Mouse (Mus musculus): ENCODE measurements around the gene Pbx2. TPM values are rescaled to one million over a fixed set of nuclear protein-coding genes. Genes with fewer than 3 reads are reported as not detected.
"Not testable (repeated sequence)": the region's sequence is repeated elsewhere in the genome, so short reads cannot be mapped to it uniquely, and the experiment has no call there.

Gene Pbx2
- total RNA-seq (2021) = 10 to 100 TPM; 14.0 to 14.6 TPM
- long read RNA-seq, experiment 1, partial matches to known transcripts = 0 of 4 reads
- long read RNA-seq, experiment 1, other reads (novel, unspliced or antisense) = 0 of 4 reads
- long read RNA-seq, experiment 2, transcript Pbx2-201 (9 exons, 3,068 nt) = major isoform, 5 of 5 reads
- long read RNA-seq, experiment 2, partial matches to known transcripts = 0 of 5 reads
- long read RNA-seq, experiment 2, other reads (novel, unspliced or antisense) = 0 of 5 reads

DNA sequence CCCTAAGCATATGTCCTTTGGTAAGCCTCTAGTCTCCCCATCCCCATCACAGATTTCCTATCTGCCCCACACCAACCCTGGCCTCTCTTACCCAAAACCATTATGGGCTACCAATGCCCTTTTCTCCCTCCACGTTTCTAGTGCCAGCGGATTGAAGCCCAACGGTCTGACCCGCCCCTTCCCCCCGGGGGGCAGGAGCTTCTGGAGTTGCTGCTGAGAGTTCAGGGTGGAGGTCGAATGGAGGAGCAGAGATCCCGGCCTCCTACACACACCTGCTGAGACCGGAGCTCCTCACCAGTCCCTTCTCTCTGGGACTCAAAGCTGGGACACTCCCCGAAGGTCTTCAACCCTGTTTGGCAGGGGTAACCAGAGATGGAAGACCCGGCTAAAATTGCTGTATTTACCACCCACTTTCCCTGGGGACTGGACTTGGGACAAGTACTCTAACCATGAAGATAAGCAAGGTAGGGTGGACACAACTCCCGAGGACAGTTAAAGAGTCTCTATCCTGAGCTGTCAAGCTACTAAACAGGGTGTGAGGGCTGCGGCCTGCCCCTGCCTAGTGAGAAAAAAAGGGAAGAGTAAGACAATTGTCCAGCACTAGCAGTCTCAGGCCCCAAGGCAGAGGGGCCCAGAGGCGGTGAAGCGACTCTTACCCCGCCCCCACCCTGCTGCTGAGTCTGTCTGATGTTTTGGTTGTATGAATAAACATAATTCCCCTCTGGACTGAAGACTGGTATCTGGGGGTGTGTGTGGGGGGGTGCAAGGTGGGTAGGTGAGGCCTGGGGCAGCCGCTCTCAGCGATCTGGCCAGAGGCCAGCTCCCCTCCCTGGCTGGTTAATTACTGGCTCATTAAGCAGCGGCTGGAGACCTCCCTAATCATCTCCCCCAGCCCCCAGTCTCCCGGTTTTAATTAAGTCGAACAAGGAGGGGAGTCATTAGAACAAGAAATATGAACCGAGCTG lies at the start of gene Pbx2:
TSS of gene Pbx2 (plus strand) at position 238 of the 965 bp plus-strand sequence.
- DNase-seq = peak; percentile 43
- intact Hi-C loops (cut with DNase I) = no loop called here
- Histone ChIP-seq H3K4me3 (peak within 1 kb of the TSS; percentile 88), H3K27ac (peak within 1 kb of the TSS; percentile 97)
- no peak for TF ChIP-seq CTCF (IDR thresholded peaks at IDR 0.05)

DNA sequence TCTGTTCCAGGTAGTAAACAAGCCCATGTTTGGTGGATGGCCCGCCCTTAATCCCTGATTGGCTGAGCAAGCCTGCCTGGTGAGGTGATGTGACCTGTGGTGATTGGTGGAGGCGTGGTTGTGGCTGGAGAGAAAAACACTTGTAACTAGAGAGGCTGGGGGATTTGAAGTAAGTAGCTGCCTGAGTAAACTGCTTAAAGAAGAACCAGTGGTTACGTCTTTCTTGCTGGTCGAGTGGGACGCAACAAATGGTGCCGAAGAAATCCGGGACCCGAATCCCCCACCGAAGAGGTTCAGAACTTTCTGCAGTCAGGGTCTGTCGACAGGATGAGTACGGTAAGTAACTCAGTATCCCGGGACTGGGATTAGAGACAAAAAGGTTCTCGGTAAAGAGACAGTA lies 47.5 kb upstream of the Pbx2 start:
- DNase-seq; H3K27ac ChIP-seq; intact Hi-C loops (cut with DNase I): not testable (repeated sequence)
- H3K4me3 ChIP-seq = peak overlapping the region; percentile 21; the same call in 1 of the 2 replicates

DNA sequence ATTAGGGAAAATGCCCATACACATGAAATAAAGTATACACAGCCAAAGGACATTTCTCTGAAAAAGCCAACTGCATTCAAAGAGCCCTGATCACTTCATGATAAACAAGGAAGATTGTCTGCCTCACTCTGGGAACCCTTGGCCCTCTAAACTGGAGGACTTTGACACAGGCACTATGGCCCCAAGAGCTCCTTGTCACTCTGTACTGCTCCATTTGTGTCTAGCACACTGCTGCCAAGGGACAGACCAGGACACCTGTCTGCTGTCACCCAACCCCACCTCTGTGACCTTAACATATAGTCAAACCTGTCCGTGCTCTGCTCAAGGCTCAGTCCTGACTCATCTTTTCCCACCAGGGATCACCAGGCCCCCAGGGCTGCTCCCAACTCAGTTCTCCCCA lies 44.3 kb upstream of the Pbx2 start:
- H3K4me3 ChIP-seq = no peak overlapping the region
- DNase-seq = no peak
- intact Hi-C loops (cut with DNase I) = no loop called here
- no peak overlapping the region for H3K27ac ChIP-seq
- no peak for TF ChIP-seq CTCF (IDR thresholded peaks at IDR 0.05)

DNA sequence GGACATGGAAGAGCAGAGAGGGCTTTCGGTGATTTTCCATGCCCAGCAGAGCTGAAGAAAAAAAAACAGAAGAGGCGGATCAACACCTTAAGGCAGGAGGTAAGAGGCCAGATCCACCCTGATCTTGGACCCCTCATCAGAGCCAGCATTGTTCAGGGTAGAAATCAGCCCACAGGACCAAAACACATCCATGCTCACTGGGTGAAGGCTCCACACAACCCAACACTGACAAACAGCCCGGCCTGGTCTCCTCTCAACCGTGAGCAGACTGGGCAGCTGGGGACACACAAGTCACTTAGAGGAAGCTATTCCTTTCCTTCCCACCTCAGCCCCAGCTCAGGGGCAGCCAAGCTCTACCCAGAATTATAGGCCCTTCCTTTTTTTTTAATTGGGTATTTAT lies 43.5 kb upstream of the Pbx2 start:
- Histone ChIP-seq H3K4me3 (no peak overlapping the region), H3K27ac (no peak overlapping the region)
- no peak for DNase-seq
- intact Hi-C loops (cut with DNase I) = no loop called here
- TF ChIP-seq CTCF (IDR thresholded peaks at IDR 0.05) = no peak

DNA sequence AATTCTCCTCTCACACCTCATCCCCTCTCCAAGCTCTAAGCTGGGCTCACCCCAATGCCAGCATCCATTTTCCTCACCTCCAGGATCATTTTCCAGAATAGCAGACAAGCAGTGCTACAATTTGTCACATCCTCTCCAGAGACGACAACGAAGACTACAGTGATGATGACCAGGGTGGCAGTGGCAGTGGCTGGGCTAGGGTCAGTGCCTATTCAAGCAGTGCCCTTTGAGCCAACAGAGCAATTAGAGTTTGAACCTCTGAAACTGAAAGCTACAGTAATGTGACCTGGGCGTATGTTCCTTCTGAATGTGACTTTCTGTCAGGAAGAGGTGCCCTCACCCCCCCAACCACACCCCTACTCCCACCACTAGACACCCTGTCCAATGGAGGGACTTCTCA lies 41.9 kb upstream of the Pbx2 start:
- no peak for DNase-seq
- TF ChIP-seq CTCF (IDR thresholded peaks at IDR 0.05) = no peak
- Histone ChIP-seq H3K27ac (no peak overlapping the region), H3K4me3 (no peak overlapping the region)
- intact Hi-C loops (cut with DNase I) = no loop called here

DNA sequence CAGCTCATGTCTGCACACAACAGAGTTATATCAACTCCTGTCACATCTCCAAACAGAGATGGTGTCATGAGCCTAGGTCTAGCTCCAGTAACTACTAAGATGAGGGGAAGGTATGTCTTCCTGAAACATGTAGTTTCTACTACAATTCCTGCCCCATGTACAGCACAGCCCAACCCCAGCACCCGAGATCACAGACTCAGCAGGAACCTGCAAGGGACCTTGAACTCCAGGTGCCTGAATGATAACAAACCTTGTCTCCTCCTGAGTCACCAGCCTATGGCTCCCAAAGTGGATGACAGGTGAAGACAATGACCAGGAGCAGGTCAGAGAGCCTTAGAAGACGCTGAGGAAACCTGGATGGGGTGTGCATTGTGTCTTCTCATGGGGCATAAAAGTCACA lies 41.2 kb upstream of the Pbx2 start:
- H3K4me3 ChIP-seq = no peak overlapping the region
- no peak for TF ChIP-seq CTCF (IDR thresholded peaks at IDR 0.05)
- no peak overlapping the region for H3K27ac ChIP-seq
- intact Hi-C loops (cut with DNase I) = loop anchor here (10.0 kb wide), 1 partner anchor 105 kb away; no protein-coding TSS in a partner anchor
- DNase-seq = no peak

DNA sequence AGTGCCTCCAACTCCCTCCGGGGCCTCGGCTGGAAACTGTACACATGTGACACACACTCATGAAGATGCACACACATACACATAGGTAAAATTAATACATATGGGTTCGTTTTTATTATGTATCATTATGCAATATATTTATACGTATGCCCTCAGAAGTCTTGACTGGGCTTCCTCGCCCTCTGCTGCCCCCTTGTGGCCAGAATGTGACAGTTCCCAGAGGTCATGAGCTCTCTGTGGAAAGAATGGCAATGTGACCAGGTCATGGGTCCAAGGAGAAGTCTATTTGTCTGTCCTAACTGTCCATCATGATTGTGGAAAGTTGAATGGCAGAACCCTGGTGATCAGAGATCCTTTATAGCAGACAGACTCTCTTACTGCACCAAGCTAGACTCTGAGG lies 35.6 kb upstream of the Pbx2 start:
- intact Hi-C loops (cut with DNase I) = loop anchor here (10.0 kb wide), 1 partner anchor 111 kb away; no protein-coding TSS in a partner anchor
- Histone ChIP-seq H3K4me3 (no peak overlapping the region), H3K27ac (no peak overlapping the region)
- peak; percentile 80 for DNase-seq
- peak; percentile 94 for TF ChIP-seq CTCF (IDR thresholded peaks at IDR 0.05)

DNA sequence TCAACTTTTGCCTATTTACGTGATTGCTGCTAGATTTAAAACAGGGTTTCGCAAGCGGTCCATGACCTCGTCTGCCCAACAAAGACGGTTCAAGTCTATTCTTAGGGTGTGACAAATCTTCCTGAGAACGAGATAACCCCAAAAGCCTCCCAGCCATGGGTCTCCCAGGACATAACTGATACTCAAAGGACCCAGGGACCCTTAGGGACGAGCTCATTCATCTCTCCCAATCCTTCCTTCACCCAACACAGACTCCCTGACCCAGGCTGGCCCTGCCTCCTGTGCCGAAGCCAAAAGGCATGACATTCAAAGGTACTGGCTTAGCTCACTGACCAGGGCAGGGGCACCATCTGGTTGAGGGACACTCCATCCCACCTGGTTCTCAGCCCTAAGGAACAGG lies 34.7 kb upstream of the Pbx2 start:
- no peak overlapping the region for H3K4me3 ChIP-seq
- no peak overlapping the region for H3K27ac ChIP-seq
- DNase-seq = no peak
- no peak for TF ChIP-seq CTCF (IDR thresholded peaks at IDR 0.05)
- intact Hi-C loops (cut with DNase I) = loop anchor here (10.0 kb wide), 1 partner anchor 112 kb away; no protein-coding TSS in a partner anchor

DNA sequence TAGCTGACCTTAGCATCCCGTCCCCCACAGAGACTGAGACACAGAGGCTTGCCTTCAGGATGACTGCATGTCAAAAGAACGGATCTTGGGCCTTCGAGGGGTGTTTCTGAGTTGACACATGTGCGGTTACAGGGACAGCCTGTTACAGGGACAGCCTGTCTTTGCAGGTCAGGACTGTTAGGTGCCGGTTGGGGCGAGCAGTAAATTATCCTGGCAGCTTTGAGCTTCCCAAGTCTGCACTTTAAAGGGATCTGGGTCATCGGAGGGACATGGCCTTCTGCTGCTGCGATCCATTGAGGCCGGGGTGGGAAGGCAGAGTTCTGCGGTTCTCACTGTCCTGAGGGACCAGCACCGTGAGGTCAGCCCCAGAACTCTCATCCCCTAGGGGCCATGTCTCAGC lies 33.7 kb upstream of the Pbx2 start:
- no peak for DNase-seq
- TF ChIP-seq CTCF (IDR thresholded peaks at IDR 0.05) = no peak
- intact Hi-C loops (cut with DNase I) = loop anchor here (10.0 kb wide), 1 partner anchor 113 kb away; no protein-coding TSS in a partner anchor
- Histone ChIP-seq H3K4me3 (no peak overlapping the region), H3K27ac (peak overlapping the region; percentile 35)

DNA sequence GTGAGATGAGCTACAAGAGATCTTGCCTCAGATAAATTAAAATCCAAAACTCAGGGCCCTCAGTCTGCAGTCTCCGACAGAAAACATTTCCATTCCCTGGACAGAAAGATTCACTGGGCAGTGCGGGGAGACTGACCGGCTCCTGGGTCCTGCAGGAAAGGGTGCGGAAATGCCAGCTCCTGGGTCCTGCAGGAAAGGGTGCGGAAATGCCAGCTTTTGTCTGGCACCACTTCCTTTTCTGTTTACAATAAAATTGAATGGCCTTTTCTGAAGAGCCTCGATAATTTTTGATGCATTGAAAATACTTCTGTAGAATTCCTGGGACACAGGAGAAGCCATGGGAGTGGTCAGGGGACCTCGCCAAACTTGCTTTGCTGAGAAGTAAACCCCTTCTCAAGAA lies 31.9 kb upstream of the Pbx2 start:
- Histone ChIP-seq H3K27ac (0 out of 2 replicates have a peak overlapping the region, but pooled peaks have one; percentile 28), H3K4me3 (no peak overlapping the region)
- no peak for TF ChIP-seq CTCF (IDR thresholded peaks at IDR 0.05)
- intact Hi-C loops (cut with DNase I) = loop anchor here (10.0 kb wide), 1 partner anchor 114 kb away; no protein-coding TSS in a partner anchor
- no peak for DNase-seq

DNA sequence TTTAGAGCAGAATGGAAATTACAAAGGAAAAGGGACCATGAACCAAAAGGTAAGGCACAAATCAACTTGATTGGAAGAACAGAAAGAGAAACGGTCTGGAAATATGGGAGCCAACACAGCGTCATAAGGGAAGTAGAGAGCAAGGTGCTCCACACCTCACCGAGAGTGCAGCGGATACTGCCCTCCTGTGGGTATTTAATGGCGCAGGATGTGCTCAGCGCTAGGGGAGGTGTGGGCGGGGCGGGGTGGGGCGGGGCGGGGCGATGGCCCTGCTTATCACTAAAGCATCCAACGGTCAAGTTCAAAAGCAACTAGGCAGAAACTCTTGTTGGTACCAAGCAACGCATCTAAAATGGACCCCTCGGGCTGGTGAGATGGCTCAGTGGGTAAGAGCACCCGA lies 31.2 kb upstream of the Pbx2 start:
- intact Hi-C loops (cut with DNase I) = loop anchor here (10.0 kb wide), 1 partner anchor 115 kb away; no protein-coding TSS in a partner anchor
- DNase-seq = no peak
- H3K27ac ChIP-seq = peak overlapping the region; percentile 12; the same call in 1 of the 2 replicates
- no peak for TF ChIP-seq CTCF (IDR thresholded peaks at IDR 0.05)
- H3K4me3 ChIP-seq = no peak overlapping the region

DNA sequence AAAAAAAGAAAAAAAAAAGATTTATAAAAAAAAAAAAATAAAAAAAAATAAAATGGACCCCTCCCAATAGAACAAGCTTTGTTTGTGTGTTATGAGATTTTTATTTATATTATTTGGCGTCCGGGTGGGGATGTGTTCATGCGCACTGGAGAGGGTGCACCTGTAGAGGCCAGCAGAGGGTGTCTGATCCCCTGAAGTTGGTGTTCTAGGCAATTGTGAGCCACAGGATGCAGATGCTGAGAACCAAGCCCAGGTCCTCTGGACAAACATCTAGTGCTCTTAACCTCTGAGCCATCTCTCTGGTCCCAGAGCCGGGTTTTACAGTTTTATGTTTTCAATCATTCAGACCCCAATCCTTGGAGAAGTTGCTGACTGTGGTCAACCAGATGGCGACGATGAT lies 30.6 kb upstream of the Pbx2 start:
- no peak for DNase-seq
- TF ChIP-seq CTCF (IDR thresholded peaks at IDR 0.05) = no peak
- Histone ChIP-seq H3K27ac (no peak overlapping the region), H3K4me3 (no peak overlapping the region)
- intact Hi-C loops (cut with DNase I) = no loop called here

DNA sequence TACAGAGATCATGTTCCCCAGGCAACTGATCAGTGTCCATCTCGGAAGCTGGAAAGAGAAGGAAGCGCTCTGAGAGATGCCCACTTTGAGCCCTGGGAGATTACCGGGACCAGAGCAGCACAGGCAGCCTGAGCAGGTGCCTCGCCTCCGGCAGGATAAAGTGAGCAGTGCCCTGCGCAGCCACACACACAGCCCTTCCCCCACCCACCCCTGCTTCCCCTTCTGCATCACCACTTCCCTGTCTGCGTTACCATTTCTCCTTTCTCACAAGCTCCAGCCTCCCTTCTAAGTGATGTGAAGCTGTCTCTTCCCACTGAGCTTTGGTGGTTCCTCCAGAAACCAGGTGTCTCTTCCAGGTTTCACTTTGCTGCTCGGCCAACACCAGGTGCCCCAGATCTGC lies 29.9 kb upstream of the Pbx2 start:
- no peak for TF ChIP-seq CTCF (IDR thresholded peaks at IDR 0.05)
- intact Hi-C loops (cut with DNase I) = no loop called here
- Histone ChIP-seq H3K4me3 (0 out of 2 replicates have a peak overlapping the region, but pooled peaks have one; percentile 13), H3K27ac (peak overlapping the region; percentile 43)
- DNase-seq = no peak

Data from gastrocnemius, adult 2 months (tissue).